Mouse (Mus musculus) CH12.LX (cell line): ENCODE measurements around the gene Esrrb.

Experiments used
- CHD2 ChIP-seq: IDR thresholded peaks from 2 replicates; pipeline ENCODE4 v1.6.1; 2011; ENCODE audit warnings: low read length, improper control_type of control experiment
- CTCF ChIP-seq, 2 experiments: IDR thresholded peaks in 1 of 2; conservative IDR thresholded peaks in 1 of 2; 2 replicates each; pipeline ENCODE4 v1.5.1; 2011 to 2012; ENCODE audit warnings: low read depth in 2 of 2, low read length in 2 of 2, improper control_type of control experiment in 1 of 2, inconsistent platforms in 1 of 2, mild to moderate bottlenecking in 1 of 2, moderate library complexity in 1 of 2
- ETS1 ChIP-seq: conservative IDR thresholded peaks from 2 replicates; pipeline ENCODE4 v1.6.1; 2012; ENCODE audit warnings: low read depth, mild to moderate bottlenecking, inconsistent platforms, low read length, improper control_type of control experiment, moderate library complexity
- MAZ ChIP-seq: IDR thresholded peaks from 2 replicates; pipeline ENCODE4 v1.6.1; 2012; ENCODE audit warnings: low read depth, mild to moderate bottlenecking, inconsistent platforms, low read length, improper control_type of control experiment, moderate library complexity

DNA sequence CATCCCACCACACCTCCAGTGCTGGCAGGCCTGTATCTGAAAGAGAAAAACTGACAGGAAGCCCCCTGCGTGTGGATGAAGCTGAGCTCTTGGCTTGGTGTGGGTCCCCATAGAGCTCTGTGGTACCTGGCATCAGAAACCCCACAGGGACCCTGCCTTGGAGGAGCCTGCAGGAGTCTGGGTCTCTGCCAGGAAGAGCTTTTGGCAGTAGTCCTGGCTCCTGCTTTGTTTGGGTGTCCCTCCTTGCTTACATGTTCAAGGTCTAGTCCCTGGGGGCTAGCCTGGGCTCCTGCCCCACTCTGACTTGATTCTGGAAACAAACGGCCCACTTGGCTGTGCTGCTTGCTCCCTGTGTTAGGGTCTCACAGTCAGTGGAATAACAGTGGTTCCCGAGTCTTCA lies 130.6 kb downstream of the Esrrb start:
- TF ChIP-seq ETS1 (no peak), MAZ (no peak), CHD2 (no peak), CTCF (conservative IDR thresholded peaks at IDR 0.05 in 1 of 2, IDR thresholded peaks at IDR 0.05 in 1 of 2; ENCODE audit: low read depth in 2 of 2, low read length in 2 of 2) (no peak)
